Mouse (Mus musculus) heart, adult 11 months (tissue): ENCODE data around the gene Timmdc1.

Experiments used
- DNase-seq: peaks from one replicate; pipeline ENCODE4 v3.0.0; 2022

Gene Timmdc1

GRCm38 (mm10) chr16:38461749-38462148 lies 60.7 kb downstream of the Timmdc1 start:
- no peak for DNase-seq

GRCm38 (mm10) chr16:38459990-38460389 lies 62.5 kb downstream of the Timmdc1 start:
- DNase-seq: peak; percentile 86

DNA sequence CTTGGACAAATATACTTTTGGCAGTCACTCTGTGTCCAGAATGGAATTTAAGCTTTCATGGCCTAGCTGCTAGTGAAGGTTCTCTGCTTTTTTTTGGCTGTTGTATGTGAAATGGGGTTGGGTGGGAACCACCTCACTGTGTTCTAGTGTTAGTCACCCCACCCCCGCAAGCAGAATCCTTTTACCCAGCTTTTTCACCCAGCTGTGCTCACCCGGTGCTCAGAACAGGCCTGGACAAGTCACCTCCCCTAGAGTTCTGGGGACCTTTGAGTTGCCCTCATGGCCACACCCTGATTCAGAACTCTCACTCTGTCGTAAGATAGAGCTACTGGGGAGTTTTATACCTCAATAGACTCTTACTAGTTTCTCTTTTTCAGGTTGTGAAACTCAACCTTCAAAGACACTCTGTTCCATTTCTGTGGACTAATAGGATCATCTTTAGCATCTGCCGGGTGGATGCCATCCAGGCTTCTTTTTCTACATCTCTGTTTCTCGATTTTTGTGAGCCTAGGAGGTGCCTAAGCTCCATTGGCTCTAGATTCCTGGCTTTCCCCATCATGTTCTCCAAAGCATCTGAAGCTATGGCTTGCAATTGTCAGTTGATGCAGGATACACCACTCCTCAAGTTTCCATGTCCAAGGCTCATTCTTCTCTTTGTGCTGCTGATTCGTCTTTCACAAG lies 63.7 kb downstream of the Timmdc1 start:
- DNase-seq: peak; percentile 96

GRCm38 (mm10) chr16:38456812-38457567 lies 65.5 kb downstream of the Timmdc1 start:
- DNase-seq: peak; percentile 95

- peak; percentile 85 for DNase-seq
These were observed 66.7 kb downstream of the Timmdc1 start, which contains the start of gene Cd80 for GRCm38 (mm10) chr16:38455511-38456418. Cd80 (plus strand) TSS chr16:38455561.

DNA sequence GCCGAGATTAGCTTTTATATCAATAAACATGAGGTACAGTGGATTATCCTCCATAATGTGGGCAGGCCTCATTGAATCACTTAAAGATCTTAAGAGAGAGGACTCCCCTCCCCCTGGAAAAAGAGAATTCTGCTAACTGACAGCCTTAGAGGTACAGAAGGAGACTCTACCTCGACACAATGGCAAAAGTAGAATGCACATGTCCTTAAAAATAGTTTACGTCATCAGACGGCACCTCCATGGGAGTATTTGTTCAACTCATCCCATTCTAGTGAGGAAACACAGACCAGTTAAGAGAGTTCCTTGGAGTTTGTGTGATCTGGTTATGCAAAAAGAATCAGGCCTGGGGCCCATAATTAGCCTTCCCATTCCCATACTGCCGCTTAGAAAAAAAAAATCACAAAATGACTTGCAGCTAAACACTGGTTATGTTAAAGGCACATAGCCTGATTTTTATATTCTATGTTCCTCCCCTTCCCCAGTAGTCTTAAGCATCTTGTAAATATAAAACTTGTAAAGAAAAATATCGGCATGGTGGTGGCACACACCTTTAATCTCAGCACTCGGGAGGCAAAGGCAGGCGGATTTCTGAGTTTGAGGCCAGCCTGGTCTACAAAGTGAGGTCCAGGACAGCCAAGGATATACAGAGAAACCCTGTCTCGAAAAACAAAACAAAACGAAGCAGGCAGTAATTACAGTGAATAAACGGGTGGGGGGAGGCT lies 67.8 kb downstream of the Timmdc1 start:
- DNase-seq: no peak

GRCm38 (mm10) chr16:38453952-38454351 lies 68.5 kb downstream of the Timmdc1 start:
- DNase-seq: no peak

DNA sequence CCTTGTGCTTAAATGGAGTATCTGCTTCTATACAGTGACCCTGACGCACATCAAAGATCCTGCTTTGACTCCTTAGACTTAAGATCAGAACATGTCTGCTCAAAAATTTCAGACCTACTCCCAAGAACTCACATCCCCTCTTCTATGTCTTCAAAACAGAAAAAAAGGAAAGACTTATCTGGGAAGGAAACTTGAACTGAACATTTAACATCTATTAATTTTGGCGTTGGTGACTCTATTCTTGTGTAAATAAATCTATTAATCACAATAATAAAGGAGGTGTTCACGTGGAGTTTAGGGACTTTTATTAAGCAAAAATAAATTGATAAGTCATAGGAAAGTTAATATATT lies 69.3 kb downstream of the Timmdc1 start:
- DNase-seq: no peak

DNA sequence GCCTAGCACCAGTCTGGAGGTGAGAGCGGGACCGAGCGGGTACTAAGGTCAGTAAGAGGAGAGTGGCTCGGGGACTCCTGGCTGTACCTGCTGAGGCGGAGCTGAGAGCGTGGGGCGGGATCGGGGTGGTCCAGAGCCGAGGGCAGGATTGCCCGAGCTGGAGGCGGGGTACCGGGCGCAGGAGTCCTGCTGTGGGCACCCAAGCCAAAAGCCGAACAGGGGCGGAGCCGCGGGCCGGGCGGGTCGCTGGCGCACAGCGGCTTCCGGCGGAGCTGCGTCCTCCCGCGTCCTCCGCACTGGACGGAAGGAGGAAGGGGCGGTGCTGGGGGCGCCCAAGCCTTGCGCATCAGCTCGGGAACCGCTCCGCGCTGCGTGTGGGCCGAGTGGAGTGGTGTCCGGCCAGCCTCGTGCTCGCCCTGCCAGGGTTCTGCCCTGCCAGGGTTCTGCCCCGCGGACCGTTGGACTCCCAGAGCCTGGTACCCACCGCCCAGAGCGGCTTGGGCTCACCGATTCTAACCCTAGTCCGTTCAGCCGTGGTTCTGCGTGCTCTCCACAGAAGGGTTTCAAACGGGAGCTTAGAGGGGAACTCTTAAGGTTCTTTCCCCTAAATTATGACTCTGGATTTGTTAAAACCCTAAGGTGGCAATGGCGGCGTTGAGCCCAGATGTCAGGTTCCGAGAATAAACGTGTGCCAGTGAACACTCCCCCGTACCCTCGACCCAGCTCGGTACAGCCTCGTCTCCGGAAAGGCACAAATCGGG lies 69.8 kb downstream of the Timmdc1 start, which contains the start of gene Adprh:
Gene Adprh (minus strand): TSS at position 262 of the 761 bp plus-strand sequence.
- DNase-seq: peak; percentile 99

DNA sequence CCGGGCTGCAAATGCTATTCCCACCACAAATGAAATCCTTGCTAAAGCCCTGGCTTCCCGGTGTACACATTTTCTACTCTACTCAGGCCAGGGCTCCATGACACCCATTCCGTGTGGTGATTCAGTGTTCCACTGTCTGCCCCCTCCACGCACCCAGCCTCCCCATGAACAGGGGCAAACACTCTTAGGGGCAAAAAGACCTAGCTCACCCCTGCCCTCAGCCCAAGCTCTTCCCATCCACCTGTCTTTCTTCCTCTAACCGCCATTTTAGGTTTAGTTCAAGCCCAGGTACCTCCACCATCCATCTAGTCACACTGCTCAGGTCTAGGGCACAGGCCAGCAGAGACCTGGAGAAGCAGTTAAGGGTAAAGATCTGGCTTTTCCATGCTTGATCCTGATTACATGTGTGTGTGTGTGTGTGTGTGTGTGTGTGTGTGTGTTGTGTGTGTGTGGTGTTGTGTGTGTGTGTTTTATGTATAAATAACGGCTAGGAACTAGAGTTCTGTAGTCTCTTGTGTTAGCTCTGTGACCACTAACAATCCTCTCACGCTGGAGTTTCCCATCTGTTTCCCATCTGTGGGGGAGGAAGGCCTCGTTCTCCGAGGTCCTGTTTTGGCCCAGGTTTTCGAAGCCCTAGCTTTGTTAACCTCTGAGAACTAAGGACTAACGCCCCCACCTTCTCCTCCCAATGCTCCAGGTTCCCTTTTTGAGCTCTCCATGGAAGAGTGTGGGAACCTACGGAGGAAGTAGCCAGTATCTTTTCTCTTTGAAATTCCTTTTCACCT lies 70.8 kb downstream of the Timmdc1 start:
- DNase-seq: peak; percentile 86

GRCm38 (mm10) chr16:38450707-38451106 lies 71.8 kb downstream of the Timmdc1 start:
- peak; percentile 88 for DNase-seq

DNA sequence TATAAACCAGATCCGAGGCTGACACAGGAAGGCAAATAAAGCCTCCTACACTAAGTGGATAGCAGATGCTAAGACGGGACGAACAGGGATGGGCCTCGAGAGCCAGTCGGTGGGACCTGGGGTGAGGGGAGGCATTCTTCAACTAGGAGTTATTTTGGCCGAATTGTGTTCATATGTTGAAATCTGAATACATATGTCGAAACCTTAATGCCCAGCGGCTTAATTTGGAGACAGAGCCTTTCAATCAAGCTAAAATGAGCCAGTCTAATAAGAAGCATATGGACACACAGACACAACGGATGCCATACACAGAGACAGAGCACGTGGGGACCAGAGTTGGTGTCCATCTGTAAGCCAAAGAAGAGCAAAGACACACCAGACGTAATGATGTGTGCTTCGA lies 74.0 kb downstream of the Timmdc1 start:
- no peak for DNase-seq
